Mouse (Mus musculus) intestine, embryonic 15.5 days (tissue): ENCODE measurements around the gene Aif1. TPM values are rescaled to one million over a fixed set of nuclear protein-coding genes. Genes with fewer than 3 reads are reported as not detected.

Experiments used
- polyA plus RNA-seq: library from polyadenylated mRNA; unstranded; fragments of >200 nt; fragmentation: Nextera tagmentation; extraction: Ambion mirVana; gene quantifications from 2 replicates; pipeline ENCODE4 v1.2.1, GENCODE M21; 2015

The Aif1 gene
- polyA plus RNA-seq, 1 experiment from 2014 or later, result 20.6 TPM

Other genes starting within 250 kb of the Aif1 start
- 118 and 134 TPM in 2 replicates for gene Neu1, start 244.8 kb downstream of the Aif1 start, polyA plus RNA-seq
- gene Hspa1b, start 216.8 kb downstream of the Aif1 start, polyA plus RNA-seq, result 0.43 TPM in 2 replicates
- not detected in 2 replicates for gene Gm20481, start 206.2 kb downstream of the Aif1 start, polyA plus RNA-seq
- 6.2 and 6.3 TPM in 2 replicates for gene Hspa1a, start 203.9 kb downstream of the Aif1 start, polyA plus RNA-seq
- 0.16 and 0.78 TPM in 2 replicates for gene Hspa1l, start 203.4 kb downstream of the Aif1 start, polyA plus RNA-seq
- 187 and 190 TPM in 2 replicates for gene Lsm2, start 194.2 kb downstream of the Aif1 start, polyA plus RNA-seq
- 117 and 141 TPM in 2 replicates for gene Vars, start 175.1 kb downstream of the Aif1 start, polyA plus RNA-seq
- gene Vwa7, start 159.5 kb downstream of the Aif1 start, polyA plus RNA-seq, result 0.21 and 0.35 TPM in 2 replicates
- 11.4 and 13.5 TPM in 2 replicates for gene Sapcd1, start 148.1 kb downstream of the Aif1 start, polyA plus RNA-seq
- gene Msh5, start 129.3 kb downstream of the Aif1 start, polyA plus RNA-seq, result 3.0 and 3.1 TPM in 2 replicates
- gene Clic1, start 126.1 kb downstream of the Aif1 start, polyA plus RNA-seq, result 385 and 387 TPM in 2 replicates
- gene Ddah2, start 117.0 kb downstream of the Aif1 start, polyA plus RNA-seq, result 185 and 190 TPM in 2 replicates
- gene Ly6g6c, start 110.7 kb downstream of the Aif1 start, polyA plus RNA-seq, result not detected in 2 replicates
- gene Mpig6b, start 109.9 kb downstream of the Aif1 start, polyA plus RNA-seq, result 0.23 and 0.35 TPM in 2 replicates
- gene Ly6g6e, start 99.2 kb downstream of the Aif1 start, polyA plus RNA-seq, result 1.9 and 2.6 TPM in 2 replicates
- gene Ly6g6d, start 98.0 kb downstream of the Aif1 start, polyA plus RNA-seq, result 5.8 and 5.9 TPM in 2 replicates
- gene Ly6g6f, start 90.5 kb downstream of the Aif1 start, polyA plus RNA-seq, result 0.24 and 0.33 TPM in 2 replicates
- gene Abhd16a, start 86.8 kb downstream of the Aif1 start, polyA plus RNA-seq, result 92.1 and 96.4 TPM in 2 replicates
- not detected in 2 replicates for gene Ly6g5c, start 67.8 kb downstream of the Aif1 start, polyA plus RNA-seq
- 0.83 and 0.85 TPM in 2 replicates for gene Ly6g5b, start 60.6 kb downstream of the Aif1 start, polyA plus RNA-seq
- 17.7 and 19.1 TPM in 2 replicates for gene Gpank1, start 54.6 kb downstream of the Aif1 start, polyA plus RNA-seq
- 248 and 271 TPM in 2 replicates for gene Csnk2b, start 54.0 kb downstream of the Aif1 start, polyA plus RNA-seq
- gene D17H6S53E, start 49.7 kb downstream of the Aif1 start, polyA plus RNA-seq, result 13.6 and 13.7 TPM in 2 replicates
- 10.4 and 13.7 TPM in 2 replicates for gene Apom, start 44.0 kb downstream of the Aif1 start, polyA plus RNA-seq
- gene Bag6, start 40.9 kb downstream of the Aif1 start, polyA plus RNA-seq, result 45.2 and 46.4 TPM in 2 replicates
- 125 and 131 TPM in 2 replicates for gene Prrc2a, start 11.2 kb downstream of the Aif1 start, polyA plus RNA-seq
- 18.9 and 19.4 TPM in 2 replicates for gene Lst1, start 12.4 kb upstream of the Aif1 start, polyA plus RNA-seq
- 5.0 and 5.2 TPM in 2 replicates for gene Ltb, start 18.4 kb upstream of the Aif1 start, polyA plus RNA-seq
- gene Tnf, start 25.9 kb upstream of the Aif1 start, polyA plus RNA-seq, result 0.19 TPM in 1 of 2 replicates, not detected in the other
- 1.1 TPM in 2 replicates for gene Lta, start 29.3 kb upstream of the Aif1 start, polyA plus RNA-seq
- gene Gm16181, start 44.8 kb upstream of the Aif1 start, polyA plus RNA-seq, result 0.59 and 0.81 TPM in 2 replicates
- gene Atp6v1g2, start 57.6 kb upstream of the Aif1 start, polyA plus RNA-seq, result 4.1 and 4.3 TPM in 2 replicates
- 9.9 and 11.0 TPM in 2 replicates for gene Nfkbil1, start 59.7 kb upstream of the Aif1 start, polyA plus RNA-seq
- gene Ddx39b, start 65.7 kb upstream of the Aif1 start, polyA plus RNA-seq, result 382 and 388 TPM in 2 replicates
- 148 and 190 TPM in 2 replicates for gene H2-D1, start 86.7 kb upstream of the Aif1 start, polyA plus RNA-seq
- 4.9 and 6.2 TPM in 2 replicates for gene H2-Q1, start 144.3 kb upstream of the Aif1 start, polyA plus RNA-seq
- gene H2-Q2, start 166.2 kb upstream of the Aif1 start, polyA plus RNA-seq, result 84.5 and 93.5 TPM in 2 replicates
- 5.5 and 6.4 TPM in 2 replicates for gene H2-Q4, start 203.5 kb upstream of the Aif1 start, polyA plus RNA-seq
- 1.7 and 2.1 TPM in 2 replicates for gene H2-Q6, start 248.8 kb upstream of the Aif1 start, polyA plus RNA-seq